Mouse (Mus musculus) lung, embryonic 15.5 days (tissue): ENCODE measurements around the gene Rap1gap. TPM values are rescaled to one million over a fixed set of nuclear protein-coding genes. Genes with fewer than 3 reads are reported as not detected.

Experiments used
- ATAC-seq: fragments of 200-750 bp; cut with Nextera tagmentation; 2 replicates; pipeline ENCODE4 v1.8.0; 2017; ENCODE audit warnings: moderate number of reproducible peaks, borderline replicate concordance; ENCODE audit not compliant: low FRiP score, low TSS enrichment; ENCODE audit errors: extremely low read depth
- H3K27ac ChIP-seq: fragments of 300-500 bp; sonication (generic); 2 replicates; pipeline ENCODE4 v1.5.1; 2015; ENCODE audit warnings: moderate library complexity, mild to moderate bottlenecking, inconsistent platforms
- H3K27me3 ChIP-seq: fragments of 300-500 bp; sonication (generic); 2 replicates; pipeline ENCODE4 v1.6.1; 2015; ENCODE audit warnings: inconsistent platforms
- H3K36me3 ChIP-seq: fragments of 300-500 bp; sonication (generic); 2 replicates; pipeline ENCODE4 v1.6.1; 2015; ENCODE audit warnings: inconsistent platforms
- H3K4me1 ChIP-seq: fragments of 300-500 bp; sonication (generic); 2 replicates; pipeline ENCODE4 v1.6.1; 2015; ENCODE audit warnings: inconsistent platforms
- H3K4me2 ChIP-seq: fragments of 300-500 bp; sonication (generic); 2 replicates; pipeline ENCODE4 v1.6.1; 2015; ENCODE audit warnings: inconsistent platforms, mild to moderate bottlenecking, moderate library complexity
- H3K4me3 ChIP-seq: fragments of 300-500 bp; sonication (generic); 2 replicates; pipeline ENCODE4 v1.5.1; 2015; ENCODE audit warnings: mild to moderate bottlenecking, inconsistent platforms
- H3K9ac ChIP-seq: fragments of 300-500 bp; sonication (generic); 2 replicates; pipeline ENCODE4 v1.6.1; 2015; ENCODE audit warnings: inconsistent platforms
- H3K9me3 ChIP-seq: fragments of 300-500 bp; sonication (generic); 2 replicates; pipeline ENCODE4 v1.6.1; 2016; ENCODE audit warnings: inconsistent platforms
- WGBS: fragments of 180-500 bp; shearing (Covaris S2); methylation state at CpG from one replicate; pipeline ENCODE4 v1.1.7; 2015; 5-methylcytosine and 5-hydroxymethylcytosine counted together
- polyA plus RNA-seq: library from polyadenylated mRNA; unstranded; fragments of >200 nt; fragmentation: Nextera tagmentation; extraction: Ambion mirVana; gene quantifications from 2 replicates; pipeline ENCODE4 v1.2.1, GENCODE M21; 2015

Gene Rap1gap
- polyA plus RNA-seq, 1 experiment from 2014 or later, result 9.1 TPM

GRCm38 (mm10) chr4:137753199-137753598 lies 88.7 kb downstream of the Rap1gap start:
- H3K27ac ChIP-seq, result no peak overlapping the region
- peaks cover 10% of the 10 kb centered on the region; the same call in 1 of the 2 replicates for H3K4me1 ChIP-seq
- peaks cover 8% of the 10 kb centered on the region; the same call in 1 of the 2 replicates for H3K27me3 ChIP-seq
- no peaks in the 10 kb centered on the region for H3K9me3 ChIP-seq
- ATAC-seq, result no peak
- H3K4me3 ChIP-seq, result no peak overlapping the region
- no peaks in the 10 kb centered on the region for H3K36me3 ChIP-seq
- no peak overlapping the region for H3K4me2 ChIP-seq
- no peak overlapping the region for H3K9ac ChIP-seq
- WGBS, result 82% methylated on average over 7 of the region's 7 CpGs

- 65% methylated on average over 2 of the region's 2 CpGs for WGBS
- Histone ChIP-seq H3K9ac (no peak overlapping the region), H3K4me1 (peaks cover 10% of the 10 kb centered on the region; the same call in 1 of the 2 replicates), H3K4me2 (no peak overlapping the region), H3K36me3 (no peaks in the 10 kb centered on the region), H3K4me3 (no peak overlapping the region), H3K27ac (no peak overlapping the region), H3K27me3 (peaks cover 8% of the 10 kb centered on the region; the same call in 1 of the 2 replicates), H3K9me3 (no peaks in the 10 kb centered on the region)
- no peak for ATAC-seq
Measured at GRCm38 (mm10) chr4:137754446-137754845, 89.9 kb downstream of the Rap1gap start.

GRCm38 (mm10) chr4:137762886-137763285 lies 98.4 kb downstream of the Rap1gap start:
- H3K4me2 ChIP-seq, result no peak overlapping the region
- 81% methylated on average over 9 of the region's 9 CpGs for WGBS
- no peak overlapping the region for H3K4me3 ChIP-seq
- no peak overlapping the region for H3K9ac ChIP-seq
- no peak for ATAC-seq
- no peaks in the 10 kb centered on the region for H3K36me3 ChIP-seq
- no peaks in the 10 kb centered on the region for H3K27me3 ChIP-seq
- no peak overlapping the region for H3K27ac ChIP-seq
- no peaks in the 10 kb centered on the region for H3K9me3 ChIP-seq
- H3K4me1 ChIP-seq, result peaks cover 9% of the 10 kb centered on the region; the same call in 1 of the 2 replicates

GRCm38 (mm10) chr4:137763920-137764495 lies 99.5 kb downstream of the Rap1gap start:
- H3K27ac ChIP-seq, result no peak overlapping the region
- H3K27me3 ChIP-seq, result no peaks in the 10 kb centered on the region
- H3K4me2 ChIP-seq, result no peak overlapping the region
- 47% methylated on average over 8 of the region's 8 CpGs for WGBS
- ATAC-seq, result no peak
- H3K9me3 ChIP-seq, result no peaks in the 10 kb centered on the region
- H3K9ac ChIP-seq, result no peak overlapping the region
- peaks cover 9% of the 10 kb centered on the region; the same call in 1 of the 2 replicates for H3K4me1 ChIP-seq
- H3K36me3 ChIP-seq, result no peaks in the 10 kb centered on the region
- H3K4me3 ChIP-seq, result no peak overlapping the region

GRCm38 (mm10) chr4:137764621-137765020 lies 100.1 kb downstream of the Rap1gap start:
- no peaks in the 10 kb centered on the region for H3K9me3 ChIP-seq
- H3K4me1 ChIP-seq, result peaks cover 9% of the 10 kb centered on the region; the same call in 1 of the 2 replicates
- H3K27me3 ChIP-seq, result no peaks in the 10 kb centered on the region
- H3K9ac ChIP-seq, result no peak overlapping the region
- no peak overlapping the region for H3K4me3 ChIP-seq
- no peaks in the 10 kb centered on the region for H3K36me3 ChIP-seq
- WGBS, result 70% methylated on average over 3 of the region's 3 CpGs
- H3K27ac ChIP-seq, result no peak overlapping the region
- H3K4me2 ChIP-seq, result no peak overlapping the region
- no peak for ATAC-seq

- no peak overlapping the region for H3K27ac ChIP-seq
- no peak overlapping the region for H3K4me3 ChIP-seq
- H3K9ac ChIP-seq, result no peak overlapping the region
- no peaks in the 10 kb centered on the region for H3K27me3 ChIP-seq
- H3K4me2 ChIP-seq, result no peak overlapping the region
- 51% methylated on average over 7 of the region's 7 CpGs for WGBS
- H3K4me1 ChIP-seq, result peaks cover 9% of the 10 kb centered on the region; the same call in 1 of the 2 replicates
- ATAC-seq, result peak; percentile 46; the same call in 1 of the 2 replicates
- no peaks in the 10 kb centered on the region for H3K9me3 ChIP-seq
- no peaks in the 10 kb centered on the region for H3K36me3 ChIP-seq
Measured at GRCm38 (mm10) chr4:137765554-137765971, 101.0 kb downstream of the Rap1gap start.

GRCm38 (mm10) chr4:137766365-137766764 lies 101.8 kb downstream of the Rap1gap start:
- Histone ChIP-seq H3K27me3 (no peaks in the 10 kb centered on the region), H3K9me3 (no peaks in the 10 kb centered on the region), H3K4me1 (peaks cover 13% of the 10 kb centered on the region; the same call in 1 of the 2 replicates), H3K4me2 (no peak overlapping the region), H3K36me3 (no peaks in the 10 kb centered on the region), H3K4me3 (no peak overlapping the region), H3K27ac (no peak overlapping the region), H3K9ac (no peak overlapping the region)
- no peak for ATAC-seq
- 30% methylated on average over 5 of the region's 5 CpGs for WGBS

GRCm38 (mm10) chr4:137768381-137768780 lies 103.9 kb downstream of the Rap1gap start:
- Histone ChIP-seq H3K36me3 (no peaks in the 10 kb centered on the region), H3K4me3 (no peak overlapping the region), H3K27me3 (no peaks in the 10 kb centered on the region), H3K9me3 (no peaks in the 10 kb centered on the region), H3K9ac (no peak overlapping the region), H3K27ac (no peak overlapping the region), H3K4me1 (peaks cover 19% of the 10 kb centered on the region; the same call in 1 of the 2 replicates), H3K4me2 (no peak overlapping the region)
- WGBS, result 88% methylated on average over 5 of the region's 5 CpGs
- ATAC-seq, result no peak

- no peak for ATAC-seq
- no peaks in the 10 kb centered on the region for H3K9me3 ChIP-seq
- WGBS, result 69% methylated on average over 6 of the region's 6 CpGs
- H3K36me3 ChIP-seq, result no peaks in the 10 kb centered on the region
- peaks cover 19% of the 10 kb centered on the region; the same call in 1 of the 2 replicates for H3K4me1 ChIP-seq
- no peak overlapping the region for H3K4me2 ChIP-seq
- H3K27me3 ChIP-seq, result no peaks in the 10 kb centered on the region
- no peak overlapping the region for H3K9ac ChIP-seq
- no peak overlapping the region for H3K4me3 ChIP-seq
- H3K27ac ChIP-seq, result no peak overlapping the region
Measured at GRCm38 (mm10) chr4:137768831-137769230, 104.3 kb downstream of the Rap1gap start.

- Histone ChIP-seq H3K9ac (no peak overlapping the region), H3K27me3 (no peaks in the 10 kb centered on the region), H3K27ac (no peak overlapping the region), H3K9me3 (no peaks in the 10 kb centered on the region), H3K4me1 (peaks cover 19% of the 10 kb centered on the region; the same call in 1 of the 2 replicates), H3K4me2 (no peak overlapping the region), H3K4me3 (no peak overlapping the region), H3K36me3 (no peaks in the 10 kb centered on the region)
- no peak; the same call in 1 of the 2 replicates for ATAC-seq
- 28% methylated on average over 7 of the region's 7 CpGs for WGBS
Measured at GRCm38 (mm10) chr4:137769635-137770034, 105.1 kb downstream of the Rap1gap start.

GRCm38 (mm10) chr4:137770901-137771612 lies 106.5 kb downstream of the Rap1gap start:
- Histone ChIP-seq H3K36me3 (no peaks in the 10 kb centered on the region), H3K9ac (no peak overlapping the region), H3K9me3 (no peaks in the 10 kb centered on the region), H3K27me3 (no peaks in the 10 kb centered on the region), H3K4me1 (peaks cover 10% of the 10 kb centered on the region; the same call in 1 of the 2 replicates), H3K4me3 (no peak overlapping the region), H3K27ac (no peak overlapping the region), H3K4me2 (no peak overlapping the region)
- WGBS, result 47% methylated on average over 14 of the region's 14 CpGs
- peak; percentile 55; the same call in 1 of the 2 replicates for ATAC-seq

- Histone ChIP-seq H3K36me3 (no peaks in the 10 kb centered on the region), H3K4me3 (no peak overlapping the region), H3K4me2 (no peak overlapping the region), H3K27ac (no peak overlapping the region), H3K9ac (no peak overlapping the region), H3K4me1 (peaks cover 10% of the 10 kb centered on the region; the same call in 1 of the 2 replicates), H3K27me3 (no peaks in the 10 kb centered on the region), H3K9me3 (no peaks in the 10 kb centered on the region)
- no peak for ATAC-seq
- 54% methylated on average over 3 of the region's 3 CpGs for WGBS
Measured at GRCm38 (mm10) chr4:137771749-137772148, 107.2 kb downstream of the Rap1gap start.
